Mouse (Mus musculus): ENCODE results near the gene Mlst8.

- TF ChIP-seq MYB (IDR thresholded peaks at IDR 0.05; ENCODE audit: low read depth, low read length) (no peak), CTCF (IDR thresholded peaks at IDR 0.05 in 2 of 3, conservative IDR thresholded peaks at IDR 0.05 in 1 of 3; ENCODE audit: control insufficient read depth in 1 of 3, insufficient read depth in 1 of 3, low read depth in 2 of 3, low read length in 3 of 3, poor library complexity in 1 of 3, severe bottlenecking in 1 of 3) (no peak), SMC3 (IDR thresholded peaks at IDR 0.05; ENCODE audit: low read depth, low read length) (no peak), KAT2A (conservative IDR thresholded peaks at IDR 0.05; ENCODE audit: low read depth, low read length) (no peak), EP300 (IDR thresholded peaks at IDR 0.05; ENCODE audit: low read depth in 1 of 2, low read length in 2 of 2) (no peak), NELFE (IDR thresholded peaks at IDR 0.05; ENCODE audit: low read depth, low read length) (no peak), TCF12 (IDR thresholded peaks at IDR 0.05; ENCODE audit: low read depth, low read length) (no peak), ZNF384 (IDR thresholded peaks at IDR 0.05; ENCODE audit: low read depth, low read length) (no peak), TAL1 (IDR thresholded peaks at IDR 0.05; ENCODE audit: low read length) (no peak), USF1 (IDR thresholded peaks at IDR 0.05; ENCODE audit: low read depth, low read length) (no peak), MEF2A (IDR thresholded peaks at IDR 0.05; ENCODE audit: extremely low read depth, insufficient replicate concordance, low read depth, low read length, poor library complexity, severe bottlenecking) (no peak)
Observed at GRCm38 (mm10) chr17:24505286-24505955, 26.5 kb upstream of the Mlst8 start.

All from MEL (cell line).